Mouse (Mus musculus): Measurements from ENCODE around the gene Slc1a7. TPM values are rescaled to one million over a fixed set of nuclear protein-coding genes. Genes with fewer than 3 reads are reported as not detected.

The Slc1a7 gene
- polyA plus RNA-seq, 1 experiment from 2014 or later, result not detected

DNA sequence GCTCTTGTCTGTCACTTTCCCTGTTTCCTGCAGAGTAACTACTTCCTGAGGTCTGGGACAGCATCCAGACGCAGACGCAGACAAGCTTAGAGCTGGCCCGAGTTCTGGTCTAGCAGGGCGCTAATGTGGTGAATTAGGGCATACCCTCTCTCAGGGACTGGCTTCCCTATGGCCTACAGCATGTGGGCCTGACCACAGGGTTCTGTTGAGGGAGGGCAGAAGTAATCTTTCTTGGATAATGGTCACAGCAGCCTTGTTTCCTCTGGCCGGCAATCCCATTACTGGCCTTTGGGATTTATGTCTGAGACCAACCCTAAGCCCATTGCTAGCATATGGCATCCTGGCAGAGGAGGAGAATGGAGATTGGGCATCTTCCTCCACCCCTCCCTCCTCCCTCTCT, 22.7 kb downstream of the Slc1a7 start:
- Histone ChIP-seq H3K4me1 (replicated peaks; ENCODE audit: control insufficient read depth, insufficient read depth, low read length) (0 out of 2 replicates have a peak, but pooled peaks cover 2% of the 10 kb centered on the region), H3K9me3 (ENCODE audit: control insufficient read depth, low read length) (no peaks in the 10 kb centered on the region), H3K27me3 (replicated peaks; ENCODE audit: control insufficient read depth, insufficient read depth, low read length) (peaks cover 21% of the 10 kb centered on the region), H3K27ac (ENCODE audit: low read depth, low read length) (no peak overlapping the region), H3K9ac (ENCODE audit: low read depth, low read length) (no peak overlapping the region), H3K36me3 (ENCODE audit: control insufficient read depth, insufficient read depth, low read length) (no peaks in the 10 kb centered on the region), H3K4me2 (no peak overlapping the region), H3K4me3 (ENCODE audit: low read depth, low read length) (no peak overlapping the region)
- DNase-seq (ENCODE audit: low spot score), result no peak
- ATAC-seq (replicated peaks; ENCODE audit: low FRiP score), result no peak
- WGBS, result 52% methylated on average over 5 of the region's 5 CpGs

DNA sequence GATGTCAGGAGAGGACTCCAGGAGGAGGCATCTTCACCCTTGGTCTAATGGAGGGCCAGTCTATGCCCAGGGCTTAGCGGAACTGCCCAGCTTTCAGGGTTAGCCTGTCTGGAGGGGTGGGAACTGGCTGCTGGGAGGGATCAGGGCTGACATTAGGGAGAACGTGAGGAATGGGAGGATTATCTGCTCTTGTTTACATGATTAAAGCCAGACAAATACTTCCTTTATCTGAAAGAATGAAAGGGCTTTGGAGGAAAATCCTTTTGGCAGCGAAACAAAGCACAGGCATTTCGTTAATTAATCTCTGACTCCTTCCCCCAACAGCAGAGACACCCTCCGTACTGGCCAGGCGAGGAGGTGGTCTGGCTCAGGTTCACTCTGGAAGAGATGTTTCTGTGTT, 23.7 kb downstream of the Slc1a7 start:
- H3K9ac ChIP-seq (ENCODE audit: low read depth, low read length), result no peak overlapping the region
- H3K36me3 ChIP-seq (ENCODE audit: control insufficient read depth, insufficient read depth, low read length), result no peaks in the 10 kb centered on the region
- peaks cover 21% of the 10 kb centered on the region for H3K27me3 ChIP-seq (replicated peaks; ENCODE audit: control insufficient read depth, insufficient read depth, low read length)
- H3K27ac ChIP-seq (ENCODE audit: low read depth, low read length), result no peak overlapping the region
- WGBS, result 32% methylated on average over 6 of the region's 6 CpGs
- no peak overlapping the region for H3K4me2 ChIP-seq
- no peak overlapping the region for H3K4me3 ChIP-seq (ENCODE audit: low read depth, low read length)
- DNase-seq (ENCODE audit: low spot score) (no peak), ATAC-seq (replicated peaks; ENCODE audit: low FRiP score) (no peak)
- H3K9me3 ChIP-seq (ENCODE audit: control insufficient read depth, low read length), result no peaks in the 10 kb centered on the region
- H3K4me1 ChIP-seq (replicated peaks; ENCODE audit: control insufficient read depth, insufficient read depth, low read length), result 0 out of 2 replicates have a peak, but pooled peaks cover 2% of the 10 kb centered on the region

DNA sequence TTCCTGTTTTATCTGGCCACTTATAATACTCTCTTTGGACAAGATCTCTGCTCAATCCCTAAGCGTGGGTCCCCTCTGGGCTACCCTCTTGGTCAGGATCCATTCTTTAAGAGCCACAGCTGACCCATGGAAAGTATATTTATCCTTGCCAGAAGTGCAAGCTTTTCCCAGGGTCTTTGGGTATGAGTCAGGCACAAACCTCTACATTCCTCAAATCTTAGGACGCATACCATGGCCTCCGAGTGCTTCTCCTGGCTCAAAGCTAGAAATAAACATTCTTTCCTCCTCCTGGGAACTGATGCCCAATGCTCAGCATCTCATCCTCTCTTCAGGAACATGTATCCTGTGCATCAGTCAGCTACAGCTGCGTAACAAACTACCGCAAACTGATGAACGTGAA, 26.9 kb downstream of the Slc1a7 start:
- Histone ChIP-seq H3K9ac (ENCODE audit: low read depth, low read length) (no peak overlapping the region), H3K9me3 (ENCODE audit: control insufficient read depth, low read length) (no peaks in the 10 kb centered on the region), H3K4me1 (replicated peaks; ENCODE audit: control insufficient read depth, insufficient read depth, low read length) (0 out of 2 replicates have a peak, but pooled peaks cover 2% of the 10 kb centered on the region), H3K4me3 (ENCODE audit: low read depth, low read length) (no peak overlapping the region), H3K36me3 (ENCODE audit: control insufficient read depth, insufficient read depth, low read length) (no peaks in the 10 kb centered on the region), H3K27ac (ENCODE audit: low read depth, low read length) (no peak overlapping the region), H3K4me2 (no peak overlapping the region), H3K27me3 (replicated peaks; ENCODE audit: control insufficient read depth, insufficient read depth, low read length) (peaks cover 16% of the 10 kb centered on the region)
- DNase-seq (ENCODE audit: low spot score), result no peak
- 85% methylated on average over 6 of the region's 6 CpGs for WGBS
- ATAC-seq (replicated peaks; ENCODE audit: low FRiP score), result no peak

DNA sequence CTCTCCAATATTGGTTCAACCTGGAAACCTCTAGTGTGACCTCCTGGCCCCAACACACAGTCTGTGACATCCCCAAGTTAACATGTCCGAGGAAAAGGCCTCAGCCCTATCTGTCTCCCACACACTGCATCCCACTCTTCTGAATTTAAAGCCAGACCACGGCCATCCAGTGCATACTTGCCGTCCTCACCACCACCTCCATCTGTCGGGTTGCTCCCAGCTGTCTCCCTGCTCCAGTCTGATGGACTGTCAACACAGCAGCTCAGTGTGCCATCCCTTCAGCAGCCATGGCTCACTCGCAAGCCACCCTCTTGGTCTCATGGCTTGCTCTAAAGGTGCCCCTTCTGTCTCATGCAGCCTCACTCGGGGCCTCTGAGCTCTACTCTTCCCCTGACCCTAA, 27.6 kb downstream of the Slc1a7 start:
- H3K4me1 ChIP-seq (replicated peaks; ENCODE audit: control insufficient read depth, insufficient read depth, low read length), result 0 out of 2 replicates have a peak, but pooled peaks cover under 1% of the 10 kb centered on the region
- no peak for DNase-seq (ENCODE audit: low spot score)
- no peaks in the 10 kb centered on the region for H3K36me3 ChIP-seq (ENCODE audit: control insufficient read depth, insufficient read depth, low read length)
- H3K27me3 ChIP-seq (replicated peaks; ENCODE audit: control insufficient read depth, insufficient read depth, low read length), result peaks cover 11% of the 10 kb centered on the region; the same call in 1 of the 2 replicates
- H3K9me3 ChIP-seq (ENCODE audit: control insufficient read depth, low read length), result no peaks in the 10 kb centered on the region
- no peak overlapping the region for H3K4me2 ChIP-seq
- no peak overlapping the region for H3K27ac ChIP-seq (ENCODE audit: low read depth, low read length)
- ATAC-seq (replicated peaks; ENCODE audit: low FRiP score), result no peak
- H3K4me3 ChIP-seq (ENCODE audit: low read depth, low read length), result no peak overlapping the region
- H3K9ac ChIP-seq (ENCODE audit: low read depth, low read length), result no peak overlapping the region
- 75% methylated on average over 6 of the region's 6 CpGs for WGBS

DNA sequence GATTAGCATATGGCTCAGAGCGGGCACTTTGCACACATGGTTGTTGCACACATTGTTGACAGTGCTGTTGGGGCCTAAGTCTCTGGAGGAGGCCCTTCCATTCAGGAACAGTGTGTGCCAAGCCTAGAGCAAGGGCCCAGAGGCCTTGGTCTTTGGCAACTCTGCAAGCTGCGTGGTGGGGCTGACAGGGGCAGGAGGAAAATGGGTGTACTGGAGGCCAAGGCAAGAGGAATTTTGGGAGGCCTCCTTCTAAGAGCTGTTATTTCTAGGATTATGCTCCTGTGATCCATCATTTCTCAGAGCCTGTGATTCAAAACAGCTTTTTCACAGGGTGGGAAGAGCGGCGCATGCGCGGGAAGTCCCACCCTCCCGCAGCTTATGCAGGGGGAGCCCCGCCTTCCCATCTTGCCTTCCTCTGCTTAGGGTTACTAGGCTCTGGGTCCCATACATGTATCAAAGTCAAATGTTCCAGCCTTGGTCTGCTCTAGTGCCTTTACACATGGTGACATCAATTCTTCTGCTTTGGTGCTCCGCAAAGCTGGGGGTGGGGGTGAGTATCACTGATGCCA, 28.4 kb downstream of the Slc1a7 start:
- Histone ChIP-seq H3K4me3 (ENCODE audit: low read depth, low read length) (no peak overlapping the region), H3K9ac (ENCODE audit: low read depth, low read length) (no peak overlapping the region), H3K27ac (ENCODE audit: low read depth, low read length) (no peak overlapping the region), H3K4me2 (no peak overlapping the region), H3K4me1 (replicated peaks; ENCODE audit: control insufficient read depth, insufficient read depth, low read length) (no peaks in the 10 kb centered on the region), H3K9me3 (ENCODE audit: control insufficient read depth, low read length) (no peaks in the 10 kb centered on the region), H3K36me3 (ENCODE audit: control insufficient read depth, insufficient read depth, low read length) (no peaks in the 10 kb centered on the region), H3K27me3 (replicated peaks; ENCODE audit: control insufficient read depth, insufficient read depth, low read length) (peaks cover 5% of the 10 kb centered on the region; the same call in 1 of the 2 replicates)
- DNase-seq (ENCODE audit: low spot score) (no peak), ATAC-seq (replicated peaks; ENCODE audit: low FRiP score) (no peak)
- WGBS, result 91% methylated on average over 9 of the region's 9 CpGs

DNA sequence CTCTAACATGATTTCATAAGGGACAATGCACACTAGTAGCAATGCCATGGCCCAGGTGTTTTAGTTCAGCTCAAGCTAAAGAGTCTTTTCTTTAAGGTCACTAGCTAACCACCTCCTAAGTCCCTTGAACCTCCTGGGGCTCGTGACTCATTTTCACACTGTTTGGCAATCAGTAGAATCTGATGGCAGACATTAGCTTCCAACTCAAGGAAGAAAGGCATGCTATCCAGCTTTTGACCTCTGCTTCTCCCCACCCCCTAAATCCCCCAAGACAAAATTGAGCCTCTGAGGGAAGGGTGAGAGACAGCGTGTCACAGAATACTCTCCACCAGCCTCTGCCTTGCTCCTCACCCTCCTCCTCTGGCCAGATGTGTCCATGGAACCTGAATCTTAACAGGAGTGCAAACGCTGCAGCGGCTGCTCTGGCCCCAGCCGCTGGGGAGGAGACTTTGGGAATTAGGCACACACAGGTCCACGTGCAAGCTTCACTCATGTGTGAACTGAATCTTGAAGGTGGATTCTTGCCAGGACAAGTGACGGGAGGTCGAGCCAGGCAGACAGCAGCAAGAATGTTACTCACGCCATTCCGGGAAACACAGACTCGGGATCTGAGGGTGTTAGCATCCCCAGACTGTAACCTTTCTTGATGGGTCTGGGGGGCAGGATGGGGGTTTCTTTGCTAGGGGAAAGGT, 30.7 kb downstream of the Slc1a7 start:
- Histone ChIP-seq H3K4me1 (replicated peaks; ENCODE audit: control insufficient read depth, insufficient read depth, low read length) (no peaks in the 10 kb centered on the region), H3K36me3 (ENCODE audit: control insufficient read depth, insufficient read depth, low read length) (no peaks in the 10 kb centered on the region), H3K9me3 (ENCODE audit: control insufficient read depth, low read length) (no peaks in the 10 kb centered on the region), H3K4me2 (no peak overlapping the region), H3K27ac (ENCODE audit: low read depth, low read length) (no peak overlapping the region), H3K4me3 (ENCODE audit: low read depth, low read length) (no peak overlapping the region), H3K9ac (ENCODE audit: low read depth, low read length) (no peak overlapping the region), H3K27me3 (replicated peaks; ENCODE audit: control insufficient read depth, insufficient read depth, low read length) (no peaks in the 10 kb centered on the region)
- DNase-seq (ENCODE audit: low spot score), result no peak
- 52% methylated on average over 11 of the region's 11 CpGs for WGBS
- no peak for ATAC-seq (replicated peaks; ENCODE audit: low FRiP score)

DNA sequence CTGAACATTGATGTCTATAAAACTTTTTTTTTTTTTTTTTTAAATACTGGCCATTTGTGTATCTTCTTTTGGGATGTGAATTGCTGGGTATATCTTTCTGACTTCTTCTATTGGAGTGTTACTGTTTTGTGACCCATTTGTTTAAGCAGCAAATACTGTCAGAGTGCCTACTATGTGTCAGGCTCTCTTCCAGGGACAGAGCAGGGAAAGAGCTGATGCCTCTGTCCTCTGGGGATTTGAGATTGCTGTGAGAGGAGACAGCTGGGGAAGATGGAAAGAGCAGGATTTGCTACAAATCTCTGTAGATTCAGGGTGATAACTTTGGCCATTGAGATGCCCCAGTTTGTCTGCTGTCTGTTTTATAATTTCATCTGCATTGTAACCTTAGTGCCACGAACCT, 31.2 kb downstream of the Slc1a7 start:
- Histone ChIP-seq H3K36me3 (ENCODE audit: control insufficient read depth, insufficient read depth, low read length) (no peaks in the 10 kb centered on the region), H3K4me2 (no peak overlapping the region), H3K27ac (ENCODE audit: low read depth, low read length) (no peak overlapping the region), H3K9me3 (ENCODE audit: control insufficient read depth, low read length) (no peaks in the 10 kb centered on the region), H3K4me1 (replicated peaks; ENCODE audit: control insufficient read depth, insufficient read depth, low read length) (no peaks in the 10 kb centered on the region), H3K27me3 (replicated peaks; ENCODE audit: control insufficient read depth, insufficient read depth, low read length) (no peaks in the 10 kb centered on the region), H3K4me3 (ENCODE audit: low read depth, low read length) (no peak overlapping the region), H3K9ac (ENCODE audit: low read depth, low read length) (no peak overlapping the region)
- WGBS, result 67% methylated on average over 1 of the region's 1 CpGs
- no peak for DNase-seq (ENCODE audit: low spot score)
- no peak for ATAC-seq (replicated peaks; ENCODE audit: low FRiP score)

GRCm38 (mm10) chr4:108005328-108005727, 37.2 kb downstream of the Slc1a7 start:
- H3K9me3 ChIP-seq (ENCODE audit: control insufficient read depth, low read length), result no peaks in the 10 kb centered on the region
- no peak overlapping the region for H3K4me3 ChIP-seq (ENCODE audit: low read depth, low read length)
- DNase-seq (ENCODE audit: low spot score) (no peak), ATAC-seq (replicated peaks; ENCODE audit: low FRiP score) (no peak)
- H3K4me2 ChIP-seq, result no peak overlapping the region
- no peaks in the 10 kb centered on the region for H3K27me3 ChIP-seq (replicated peaks; ENCODE audit: control insufficient read depth, insufficient read depth, low read length)
- WGBS, result 75% methylated on average over 7 of the region's 7 CpGs
- H3K4me1 ChIP-seq (replicated peaks; ENCODE audit: control insufficient read depth, insufficient read depth, low read length), result no peaks in the 10 kb centered on the region
- H3K9ac ChIP-seq (ENCODE audit: low read depth, low read length), result no peak overlapping the region
- no peaks in the 10 kb centered on the region for H3K36me3 ChIP-seq (ENCODE audit: control insufficient read depth, insufficient read depth, low read length)
- H3K27ac ChIP-seq (ENCODE audit: low read depth, low read length), result no peak overlapping the region

DNA sequence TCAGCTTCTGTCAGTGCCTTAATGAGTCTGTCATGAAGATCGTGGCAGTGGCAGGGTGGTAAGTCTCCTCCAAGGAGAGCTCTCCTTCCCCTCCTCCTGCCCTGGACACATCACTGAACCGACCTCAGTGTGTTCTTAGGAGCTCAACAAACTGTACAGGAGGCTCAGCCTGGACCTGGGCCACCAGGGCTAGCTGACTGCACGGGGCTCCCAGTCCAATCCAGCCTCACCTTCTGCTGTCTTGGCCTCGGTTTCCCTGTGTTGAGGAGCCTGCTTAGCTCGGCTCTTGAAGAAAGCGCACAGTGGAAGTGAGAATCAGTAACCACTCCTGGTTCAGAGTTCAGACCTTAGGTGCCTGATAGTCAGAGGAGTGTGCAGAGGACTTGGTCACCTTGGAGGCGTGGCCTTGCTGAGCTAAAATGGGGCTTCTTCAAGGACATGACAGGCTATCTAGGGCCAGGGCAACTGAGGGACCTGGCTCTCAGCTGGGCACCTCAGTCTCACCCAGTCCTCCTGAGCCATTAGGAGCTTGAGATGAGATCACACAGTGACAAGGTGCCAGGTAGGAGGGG, 39.5 kb downstream of the Slc1a7 start:
- ATAC-seq (replicated peaks; ENCODE audit: low FRiP score) (no peak), DNase-seq (ENCODE audit: low spot score) (no peak)
- Histone ChIP-seq H3K9me3 (ENCODE audit: control insufficient read depth, low read length) (no peaks in the 10 kb centered on the region), H3K27ac (ENCODE audit: low read depth, low read length) (no peak overlapping the region), H3K36me3 (ENCODE audit: control insufficient read depth, insufficient read depth, low read length) (no peaks in the 10 kb centered on the region), H3K4me3 (ENCODE audit: low read depth, low read length) (no peak overlapping the region), H3K9ac (ENCODE audit: low read depth, low read length) (no peak overlapping the region), H3K4me2 (no peak overlapping the region), H3K4me1 (replicated peaks; ENCODE audit: control insufficient read depth, insufficient read depth, low read length) (no peaks in the 10 kb centered on the region), H3K27me3 (replicated peaks; ENCODE audit: control insufficient read depth, insufficient read depth, low read length) (no peaks in the 10 kb centered on the region)
- 77% methylated on average over 7 of the region's 7 CpGs for WGBS
